Mouse (Mus musculus) small intestine, adult 2 months (tissue): Measurements from ENCODE around the gene Igdcc4.

Source experiments
- CTCF ChIP-seq: fragments of 200-500 bp; IDR thresholded peaks from 2 replicates; pipeline ENCODE4 v1.5.1; 2012; ENCODE audit warnings: low read depth, mild to moderate bottlenecking, control low read depth, inconsistent platforms, low read length, moderate library complexity, mixed read lengths; ENCODE audit not compliant: insufficient replicate concordance, insufficient read length; ENCODE audit errors: extremely low read depth
- POLR2A ChIP-seq: fragments of 200-500 bp; IDR thresholded peaks from 2 replicates; pipeline ENCODE4 v1.6.1; 2012; ENCODE audit warnings: low read depth, mild to moderate bottlenecking, control low read depth, inconsistent platforms, low read length, moderate library complexity

DNA sequence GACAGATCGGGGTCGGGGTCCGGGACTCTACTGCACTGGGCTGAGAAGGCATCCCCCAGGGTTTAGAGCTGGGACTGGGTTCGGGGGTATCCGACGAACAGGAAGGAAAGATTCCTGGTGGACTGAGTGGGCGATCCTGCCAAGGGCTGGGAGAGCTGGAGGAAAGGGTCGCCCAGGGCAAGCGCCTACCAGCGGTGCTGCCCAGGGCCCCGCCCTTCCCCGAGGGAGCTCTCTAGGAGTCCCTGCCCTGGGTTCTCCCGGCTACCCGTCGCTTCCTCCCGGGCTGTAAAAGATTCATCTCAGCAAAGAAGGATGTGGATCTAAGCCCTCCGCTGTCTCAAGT lies 40.7 kb downstream of the Igdcc4 start:
- TF ChIP-seq POLR2A = no peak
- TF ChIP-seq CTCF = no peak
